Mouse (Mus musculus): ENCODE measurements around the gene 1700018B08Rik.

Gene 1700018B08Rik

DNA sequence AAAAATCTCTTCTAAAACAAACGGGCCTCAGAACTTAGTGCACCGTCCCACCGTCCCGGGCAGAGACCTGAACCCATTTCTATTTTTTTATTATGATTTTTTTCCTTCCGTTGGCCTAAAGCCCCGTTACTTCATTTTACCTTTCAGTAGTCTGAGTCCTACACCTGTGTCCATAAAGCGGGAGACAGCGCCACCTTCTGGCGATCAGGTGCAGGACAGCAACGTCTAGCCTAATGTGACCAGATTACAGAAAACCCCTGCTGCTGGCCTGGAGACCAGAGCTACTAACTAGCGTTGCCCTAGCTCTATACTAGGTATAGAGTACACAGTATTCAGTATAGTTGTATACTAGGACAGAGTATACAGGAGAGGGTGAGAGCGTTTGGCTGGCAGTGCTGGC is 30.7 kb downstream of the 1700018B08Rik start:
- peak; percentile 89 for DNase-seq (ENCODE audit: extremely low spot score, low spot score)

GRCm38 (mm10) chr8:121511751-121512150 is 32.4 kb downstream of the 1700018B08Rik start:
- DNase-seq (ENCODE audit: extremely low spot score, low spot score) = no peak

GRCm38 (mm10) chr8:121497621-121498020 is 46.5 kb downstream of the 1700018B08Rik start:
- no peak for DNase-seq (ENCODE audit: extremely low spot score, low spot score)

DNA sequence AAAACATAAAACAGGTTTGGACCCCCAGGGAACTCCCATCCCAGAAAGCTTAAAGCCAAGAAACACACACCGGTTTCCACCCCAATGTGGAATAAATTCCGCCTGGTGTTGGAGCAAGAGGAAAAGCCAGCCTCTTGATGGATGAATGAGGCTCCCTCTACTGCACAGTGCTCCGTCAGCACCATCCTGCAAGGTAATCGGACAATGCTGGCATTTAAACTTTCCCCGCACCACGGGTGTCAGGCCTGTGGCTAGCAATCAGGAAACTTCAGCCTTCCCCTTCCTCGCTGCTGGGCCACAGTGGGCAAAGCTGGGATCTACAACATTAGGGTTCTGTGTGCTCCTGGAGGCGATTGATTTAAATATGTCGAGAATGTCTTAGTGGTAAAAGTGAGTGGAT is 52.5 kb downstream of the 1700018B08Rik start:
- DNase-seq (ENCODE audit: extremely low spot score, low spot score) = no peak

- DNase-seq (ENCODE audit: extremely low spot score, low spot score) = no peak
Measured at GRCm38 (mm10) chr8:121484072-121484782, 59.9 kb downstream of the 1700018B08Rik start.
